Mouse (Mus musculus): Measurements from ENCODE around the gene Gigyf1.

- TF ChIP-seq CTCF (IDR thresholded peaks at IDR 0.05; ENCODE audit: low read depth) (no peak), EP300 (IDR thresholded peaks at IDR 0.05; ENCODE audit: low read depth) (no peak)
Observed at GRCm38 (mm10) chr5:137525511-137525910, 7.2 kb downstream of the Gigyf1 start.
